Mouse (Mus musculus): ENCODE data around the gene Lamb1.

Lamb1 gene

GRCm38 (mm10) chr12:31254978-31255377 lies 10.1 kb upstream of the Lamb1 start:
- DNase-seq (ENCODE audit: low spot score): no peak

GRCm38 (mm10) chr12:31256121-31256903 lies 8.7 kb upstream of the Lamb1 start:
- no peak for DNase-seq (ENCODE audit: low spot score)

GRCm38 (mm10) chr12:31261882-31262281 lies 3.2 kb upstream of the Lamb1 start:
- no peak for DNase-seq (ENCODE audit: low spot score)

- no peak for DNase-seq (ENCODE audit: low spot score)
Measured at GRCm38 (mm10) chr12:31263921-31264320, 1.1 kb upstream of the Lamb1 start.

- DNase-seq (ENCODE audit: low spot score): no peak
Measured at GRCm38 (mm10) chr12:31265722-31266431, 843 bp downstream of the Lamb1 start.

- DNase-seq (ENCODE audit: low spot score): no peak
Measured at GRCm38 (mm10) chr12:31266686-31267085, 1.7 kb downstream of the Lamb1 start.

- DNase-seq (ENCODE audit: low spot score): no peak
Measured at GRCm38 (mm10) chr12:31267363-31267762, 2.3 kb downstream of the Lamb1 start.

GRCm38 (mm10) chr12:31268315-31268714 lies 3.3 kb downstream of the Lamb1 start:
- no peak for DNase-seq (ENCODE audit: low spot score)

GRCm38 (mm10) chr12:31269020-31269597 lies 4.1 kb downstream of the Lamb1 start:
- DNase-seq (ENCODE audit: low spot score): no peak

- DNase-seq (ENCODE audit: low spot score): no peak
Measured at GRCm38 (mm10) chr12:31270361-31270760, 5.3 kb downstream of the Lamb1 start.

- DNase-seq (ENCODE audit: low spot score): no peak
Measured at GRCm38 (mm10) chr12:31270776-31271175, 5.7 kb downstream of the Lamb1 start.

GRCm38 (mm10) chr12:31271361-31272011 lies 6.5 kb downstream of the Lamb1 start:
- no peak for DNase-seq (ENCODE audit: low spot score)

GRCm38 (mm10) chr12:31272012-31272735 lies 7.1 kb downstream of the Lamb1 start:
- no peak for DNase-seq (ENCODE audit: low spot score)

GRCm38 (mm10) chr12:31272846-31273245 lies 7.8 kb downstream of the Lamb1 start:
- no peak for DNase-seq (ENCODE audit: low spot score)

GRCm38 (mm10) chr12:31273646-31274045 lies 8.6 kb downstream of the Lamb1 start:
- DNase-seq (ENCODE audit: low spot score): no peak

GRCm38 (mm10) chr12:31275411-31275810 lies 10.4 kb downstream of the Lamb1 start:
- DNase-seq (ENCODE audit: low spot score): no peak

GRCm38 (mm10) chr12:31278270-31278669 lies 13.2 kb downstream of the Lamb1 start:
- DNase-seq (ENCODE audit: low spot score): no peak

GRCm38 (mm10) chr12:31280318-31280717 lies 15.3 kb downstream of the Lamb1 start:
- DNase-seq (ENCODE audit: low spot score): no peak

- DNase-seq (ENCODE audit: low spot score): no peak
Measured at GRCm38 (mm10) chr12:31281100-31281591, 16.1 kb downstream of the Lamb1 start.

- no peak for DNase-seq (ENCODE audit: low spot score)
Measured at GRCm38 (mm10) chr12:31282241-31282640, 17.2 kb downstream of the Lamb1 start.

- DNase-seq (ENCODE audit: low spot score): no peak
Measured at GRCm38 (mm10) chr12:31283131-31283530, 18.1 kb downstream of the Lamb1 start.
